Mouse (Mus musculus): ENCODE results near the gene Foxl1. TPM values are rescaled to one million over a fixed set of nuclear protein-coding genes. Genes with fewer than 3 reads are reported as not detected.

The Foxl1 gene
- polyA plus RNA-seq, 1 experiment from 2014 or later: 0.10 TPM

Small RNA genes lying within 50 kb of the gene (microRNA-seq; reads per million reads assigned to microRNA genes)
- gene Gm27530: not detected

Other genes starting within 250 kb of the Foxl1 start
- gene Foxf1, start 43.6 kb upstream of the Foxl1 start, polyA plus RNA-seq (2015; fragmentation: Nextera tagmentation; extraction: Ambion mirVana): 0.54 and 0.87 TPM in 2 replicates
- 49.8 and 55.4 TPM in 2 replicates for gene Mthfsd, start 19.5 kb upstream of the Foxl1 start, polyA plus RNA-seq (2015; fragmentation: Nextera tagmentation; extraction: Ambion mirVana)
- 1.6 and 2.0 TPM in 2 replicates for gene Foxc2, start 11.8 kb upstream of the Foxl1 start, polyA plus RNA-seq (2015; fragmentation: Nextera tagmentation; extraction: Ambion mirVana)